ENCODE assay signal across 18 mouse cellular contexts in the genomic region with DNA sequence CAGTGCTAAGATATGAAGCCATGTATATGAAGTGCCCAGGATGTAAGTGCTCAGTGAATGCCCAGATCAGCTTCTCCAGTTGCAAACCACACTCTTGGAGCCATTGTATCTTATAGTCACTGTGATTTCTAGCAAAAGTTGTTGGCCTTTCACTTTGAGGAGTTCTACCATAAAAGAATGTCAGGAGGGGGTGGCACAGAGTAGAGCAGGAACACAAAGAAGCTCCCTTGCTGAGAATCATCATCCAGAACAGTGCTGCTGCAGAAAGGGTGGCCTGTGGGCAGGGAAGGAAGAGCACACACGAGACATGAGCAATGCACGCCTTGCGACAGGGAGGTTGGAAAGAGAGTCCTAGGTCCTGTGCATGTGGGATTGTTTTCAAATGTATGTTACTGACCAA.
A peak's percentile ranks its signal among the peaks of the same experiment; 100 is the strongest.
DNase-seq lines count a peak whose midpoint lies in the region; ATAC-seq and TF ChIP-seq lines count a peak whose summit lies in the region.
"Had no signal": no experiment of that assay in that cellular context is flagged by ENCODE, and none has a peak within 500 bp of the region (broad histone marks: within the 10 kb centered on the region; RNA-seq: fewer than 3 reads in every experiment).

No protein-coding gene starts in this region.

- 88% methylated on average over 3 of the region's 3 CpGs for WGBS in midbrain, embryonic 11.5 days
- WGBS in midbrain, embryonic 14.5 days, result 79% methylated on average over 3 of the region's 3 CpGs

- no peaks in the 10 kb centered on the region for H3K9me3 ChIP-seq in midbrain, embryonic 11.5 days (ENCODE audit: control insufficient read depth, low read length)
- H3K9me3 ChIP-seq in midbrain, embryonic 14.5 days (ENCODE audit: control insufficient read depth, low read length), result no peaks in the 10 kb centered on the region
- H3K9me3 ChIP-seq: embryonic facial prominence, embryonic 10.5 days; embryonic facial prominence, embryonic 12.5 days; forebrain, embryonic 13.5 days; forebrain, embryonic 15.5 days had no signal

- no peaks in the 10 kb centered on the region for H3K4me1 ChIP-seq in midbrain, embryonic 11.5 days (ENCODE audit: control insufficient read depth, insufficient read depth, low read length)
- H3K4me1 ChIP-seq in midbrain, embryonic 14.5 days (ENCODE audit: control insufficient read depth, insufficient read depth, low read length), result peaks cover 5% of the 10 kb centered on the region; the same call in 1 of the 2 replicates
- H3K4me1 ChIP-seq: embryonic facial prominence, embryonic 12.5 days had no signal

- no peaks in the 10 kb centered on the region for H3K36me3 ChIP-seq in midbrain, embryonic 11.5 days (ENCODE audit: control insufficient read depth, insufficient read depth, low read length)
- no peaks in the 10 kb centered on the region for H3K36me3 ChIP-seq in midbrain, embryonic 14.5 days (ENCODE audit: control insufficient read depth, insufficient read depth, low read length)
- H3K36me3 ChIP-seq: embryonic facial prominence, embryonic 10.5 days; embryonic facial prominence, embryonic 12.5 days; forebrain, embryonic 15.5 days had no signal

- no peak for TF ChIP-seq CTCF in gastrocnemius, adult 2 months (IDR thresholded peaks at IDR 0.05)

- peak overlapping the region; percentile 24; the same call in 1 of the 2 replicates for H3K27ac ChIP-seq in gastrocnemius, adult 2 months
- H3K27ac ChIP-seq in midbrain, embryonic 11.5 days (ENCODE audit: low read depth, low read length), result no peak overlapping the region
- H3K27ac ChIP-seq in midbrain, embryonic 14.5 days (replicated peaks; ENCODE audit: low read depth, low read length), result no peak overlapping the region
- H3K27ac ChIP-seq: embryonic facial prominence, embryonic 10.5 days; embryonic facial prominence, embryonic 12.5 days; forebrain, embryonic 13.5 days; forebrain, embryonic 15.5 days had no signal

- intact Hi-C loops in gastrocnemius, adult 2 months (cut with DNase I), result no loop called here

- no peak for ATAC-seq in midbrain, embryonic 11.5 days (ENCODE audit: low FRiP score)
- no peak for ATAC-seq in midbrain, embryonic 14.5 days (ENCODE audit: low FRiP score, low TSS enrichment)
- ATAC-seq: forebrain, embryonic 13.5 days; forebrain, embryonic 15.5 days; forebrain, postnatal 0 days had no signal

- H3K27me3 ChIP-seq in midbrain, embryonic 11.5 days (ENCODE audit: control insufficient read depth, insufficient read depth, low read length), result no peaks in the 10 kb centered on the region
- H3K27me3 ChIP-seq in midbrain, embryonic 14.5 days (ENCODE audit: control insufficient read depth, insufficient read depth, low read length), result no peaks in the 10 kb centered on the region; the same call in 1 of the 2 replicates
- H3K27me3 ChIP-seq: embryonic facial prominence, embryonic 12.5 days; forebrain, embryonic 13.5 days; forebrain, embryonic 15.5 days had no signal

- H3K9ac ChIP-seq in midbrain, embryonic 11.5 days (ENCODE audit: low read length), result no peak overlapping the region
- no peak overlapping the region for H3K9ac ChIP-seq in midbrain, embryonic 14.5 days (replicated peaks; ENCODE audit: low read length)
- H3K9ac ChIP-seq: embryonic facial prominence, embryonic 12.5 days; forebrain, embryonic 13.5 days; forebrain, embryonic 15.5 days; forebrain, postnatal 0 days had no signal

- H3K4me2 ChIP-seq in midbrain, embryonic 11.5 days, result no peak overlapping the region
- no peak overlapping the region for H3K4me2 ChIP-seq in midbrain, embryonic 14.5 days (ENCODE audit: low read length)
- H3K4me2 ChIP-seq: embryonic facial prominence, embryonic 12.5 days; forebrain, embryonic 13.5 days; forebrain, embryonic 15.5 days had no signal

- no peak overlapping the region for H3K4me3 ChIP-seq in gastrocnemius, adult 2 months
- no peak overlapping the region for H3K4me3 ChIP-seq in midbrain, embryonic 11.5 days (ENCODE audit: low read depth, low read length)
- H3K4me3 ChIP-seq in midbrain, embryonic 14.5 days (replicated peaks; ENCODE audit: low read depth, low read length), result no peak overlapping the region
- H3K4me3 ChIP-seq: embryonic facial prominence, embryonic 10.5 days; embryonic facial prominence, embryonic 12.5 days; forebrain, embryonic 13.5 days; forebrain, embryonic 15.5 days had no signal

- DNase-seq in gastrocnemius, adult 2 months, result no peak
- DNase-seq in gastrocnemius, postnatal 4 days (ENCODE audit: low spot score in 2 of 2), result no peak
- peak; percentile 73 for DNase-seq in midbrain, embryonic 11.5 days (ENCODE audit: low spot score, missing footprints)
- DNase-seq in midbrain, embryonic 14.5 days, result no peak
- no peak for DNase-seq in lung, postnatal 25 days (ENCODE audit: low spot score)
- DNase-seq: adrenal gland, adult 2 months; adrenal gland, postnatal 10 days; adrenal gland, postnatal 25 days; cerebellum, adult 11-12 months; cerebellum, adult 2 months; cerebellum, adult 9-10 months; cerebellum, postnatal 10 days; cerebellum, postnatal 25 days; forebrain, postnatal 0 days had no signal
